Mouse (Mus musculus): ENCODE measurements around the gene Morn1. TPM values are rescaled to one million over a fixed set of nuclear protein-coding genes. Genes with fewer than 3 reads are reported as not detected.

Morn1 gene
- total RNA-seq, 2 experiments from 2014 or later: 1.8 to 7.6 TPM

DNA sequence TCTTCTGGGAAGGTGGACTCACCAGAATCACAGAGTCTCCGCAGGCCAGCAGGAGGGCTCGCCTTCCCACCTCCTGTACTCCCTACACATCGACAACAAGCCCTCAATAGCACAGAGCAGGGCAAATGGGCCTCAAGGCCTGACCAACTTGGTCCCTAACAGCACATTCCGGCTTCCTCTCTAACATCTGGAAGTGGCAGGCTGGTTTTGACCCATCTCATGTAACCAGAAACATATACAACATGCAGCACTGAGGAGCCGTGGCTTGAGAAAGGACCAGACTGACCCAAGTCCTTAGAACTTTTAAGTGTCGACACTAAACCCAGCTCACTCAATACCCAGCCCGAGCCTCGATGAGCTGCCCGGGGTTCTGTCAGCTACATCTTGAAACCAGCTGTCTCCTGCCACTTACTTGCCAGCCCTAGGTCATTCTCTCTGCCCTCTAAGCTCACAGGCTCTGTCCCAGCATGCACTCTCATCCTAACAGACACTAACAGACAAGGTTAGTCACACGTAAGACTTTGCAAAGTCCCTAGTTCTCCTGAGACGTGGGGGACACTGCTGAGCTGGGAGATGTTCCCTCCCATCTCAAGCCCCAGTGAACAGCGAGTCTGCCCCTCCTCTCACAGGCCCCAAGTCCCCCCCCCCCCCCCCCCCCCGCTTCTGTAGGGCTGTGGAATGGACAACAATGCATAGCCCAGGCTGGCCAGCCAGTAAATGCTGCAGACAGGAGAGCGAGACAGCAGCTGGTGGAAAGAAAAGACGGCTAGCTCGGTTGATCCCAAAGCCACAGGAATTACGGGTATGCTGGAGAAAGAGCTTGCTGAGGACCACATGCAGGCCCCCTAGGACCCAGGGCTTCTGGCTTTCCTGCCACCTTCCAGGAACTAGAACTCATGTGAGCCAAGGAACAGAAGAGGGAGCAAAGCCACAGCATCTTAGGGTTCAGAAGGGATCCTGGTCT is 87.7 kb downstream of the Morn1 start:
- ATAC-seq (replicated peaks; ENCODE audit: low FRiP score, low TSS enrichment, poor library complexity, severe bottlenecking): no peak

DNA sequence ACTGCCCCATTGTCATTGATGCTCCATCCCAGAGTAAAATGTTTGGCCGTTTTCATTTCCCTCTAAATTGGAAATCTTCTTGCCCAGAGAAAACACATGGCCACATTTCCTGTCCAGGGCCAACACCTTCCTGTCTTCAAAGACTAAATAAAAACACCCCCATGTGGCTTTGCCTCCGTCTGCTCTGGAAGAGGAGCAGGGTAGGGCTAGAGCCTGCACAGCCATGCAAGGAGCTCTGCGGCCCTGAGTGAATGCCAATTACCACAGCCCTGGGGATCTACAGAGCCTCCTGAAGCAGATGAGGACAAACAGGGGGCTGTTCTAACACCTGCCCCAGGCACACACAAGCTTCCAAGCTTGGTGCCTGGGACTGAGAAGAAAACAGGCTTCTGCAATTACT is 89.8 kb downstream of the Morn1 start:
- ATAC-seq (replicated peaks; ENCODE audit: low FRiP score, low TSS enrichment, poor library complexity, severe bottlenecking): no peak

DNA sequence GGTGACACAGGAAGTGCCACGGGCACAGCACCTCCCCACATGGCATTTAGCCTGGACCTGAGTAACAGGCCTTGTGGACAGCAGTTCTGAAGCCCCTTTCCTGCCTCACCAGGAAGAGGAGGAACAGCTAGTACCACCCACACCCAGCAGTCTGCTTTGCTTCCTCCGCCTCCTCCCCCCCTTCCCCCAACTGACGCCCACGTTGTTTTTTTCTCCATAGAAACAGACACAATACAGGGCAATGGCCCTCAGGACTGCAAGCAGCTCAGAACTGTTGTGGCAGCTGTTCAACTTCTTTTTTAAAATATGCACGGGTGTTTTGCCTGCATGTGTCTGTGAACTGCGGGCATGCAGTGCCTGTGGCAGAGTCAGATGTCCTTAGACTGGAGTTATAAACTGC is 91.9 kb downstream of the Morn1 start:
- peak; percentile 58 for ATAC-seq (replicated peaks; ENCODE audit: low FRiP score, low TSS enrichment, poor library complexity, severe bottlenecking)

DNA sequence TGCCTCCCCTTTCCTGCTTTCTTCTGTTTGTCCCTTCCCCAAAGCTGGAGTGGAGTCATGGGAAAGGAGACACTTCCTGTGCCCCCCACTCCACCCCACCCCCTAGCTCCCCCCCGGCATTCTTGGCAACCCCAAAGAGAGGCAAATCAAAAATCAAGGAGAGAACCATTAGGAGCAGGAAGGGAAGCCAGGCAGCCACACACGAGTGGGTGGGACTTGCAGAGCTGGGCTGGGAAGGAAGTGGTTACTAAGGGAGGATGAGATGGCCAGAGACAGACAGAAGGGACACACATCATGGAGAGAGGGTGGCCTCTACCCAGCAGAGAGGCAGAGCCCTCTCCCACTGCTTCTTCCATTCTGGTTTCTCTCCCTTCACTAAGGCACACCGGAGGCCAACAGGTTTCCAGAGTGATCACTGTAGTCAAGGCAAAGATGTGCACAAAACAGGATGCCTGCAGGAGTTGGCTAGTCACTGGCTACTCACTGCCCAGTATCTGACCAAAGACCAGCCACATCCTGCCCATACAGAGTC is 92.7 kb downstream of the Morn1 start:
- no peak for ATAC-seq (replicated peaks; ENCODE audit: low FRiP score, low TSS enrichment, poor library complexity, severe bottlenecking)

DNA sequence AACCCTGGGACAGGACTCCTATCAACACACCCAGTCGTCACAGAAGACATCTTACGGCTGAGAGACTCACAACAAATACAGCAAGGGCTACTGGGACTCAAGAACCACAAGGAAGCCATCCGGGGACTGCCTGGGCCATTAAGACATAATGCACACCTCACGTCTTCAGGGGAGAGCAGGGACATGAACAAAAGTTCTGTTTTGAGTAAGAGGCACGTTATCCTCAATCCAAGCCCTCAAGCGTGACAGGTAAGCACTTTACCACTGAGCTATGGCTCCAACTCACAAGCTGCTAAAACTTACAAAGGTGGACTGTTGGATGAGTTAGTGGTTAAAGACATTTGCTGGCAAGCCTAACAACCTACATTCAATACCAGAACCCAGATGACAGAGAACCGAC is 96.8 kb downstream of the Morn1 start:
- ATAC-seq (replicated peaks; ENCODE audit: low FRiP score, low TSS enrichment, poor library complexity, severe bottlenecking): no peak

DNA sequence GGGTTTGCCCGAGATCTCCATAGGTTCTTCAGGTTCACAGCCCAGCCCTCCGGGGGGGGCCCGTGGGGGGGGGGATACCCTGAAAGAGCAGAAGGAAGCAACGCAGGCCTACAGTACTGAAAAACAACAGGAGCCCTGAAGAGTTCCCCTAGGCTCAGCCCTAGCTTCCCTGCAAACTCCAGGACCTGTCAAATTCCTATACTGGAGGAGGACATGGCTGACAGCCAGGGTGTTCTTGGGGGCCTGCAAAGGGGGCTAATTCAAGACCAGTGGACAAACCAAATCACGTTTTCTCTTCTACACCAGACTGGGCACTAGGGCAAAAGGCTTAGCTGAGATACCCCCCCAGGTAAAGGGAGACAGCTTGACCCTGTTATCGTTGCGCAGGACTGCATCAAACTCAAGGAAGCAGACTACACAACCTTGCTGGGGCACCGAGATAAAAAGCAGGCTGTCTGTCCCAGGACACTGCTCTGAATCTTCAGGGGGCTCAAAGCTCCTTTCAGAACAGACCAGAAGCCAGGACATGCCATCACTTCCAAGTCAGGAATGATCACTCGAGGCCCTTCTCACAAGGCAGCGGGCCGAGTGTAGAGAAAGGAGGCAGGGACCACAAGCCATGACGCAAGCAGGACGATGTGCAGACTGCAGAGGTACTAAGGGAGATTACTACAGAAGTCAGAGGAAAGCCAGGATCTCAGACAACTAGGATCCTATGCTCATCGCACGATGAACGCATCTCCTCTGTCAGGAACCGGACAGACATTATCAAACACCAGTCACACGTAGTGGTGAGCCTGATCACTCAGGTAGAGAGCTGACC is 98.1 kb downstream of the Morn1 start:
- ATAC-seq (replicated peaks; ENCODE audit: low FRiP score, low TSS enrichment, poor library complexity, severe bottlenecking): no peak

DNA sequence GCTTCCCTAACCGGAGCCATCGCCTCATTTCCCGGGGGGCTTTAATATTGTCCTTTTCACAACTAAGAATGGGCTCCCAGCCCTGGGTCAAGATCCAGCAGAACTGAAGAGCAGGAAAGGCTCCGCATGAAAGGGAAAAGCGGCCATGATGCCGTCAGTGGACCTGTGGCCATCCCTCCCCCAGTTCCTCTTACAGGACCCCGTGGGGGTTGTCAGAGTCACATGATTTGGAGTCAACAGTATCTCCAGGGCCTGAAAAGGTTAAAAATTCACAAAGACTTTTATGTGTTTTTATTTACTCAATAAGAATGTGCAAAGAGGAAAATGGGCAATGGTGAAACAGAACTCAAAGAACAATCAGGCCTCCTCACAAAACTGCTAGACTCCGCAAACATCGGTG is 99.5 kb downstream of the Morn1 start:
- no peak for ATAC-seq (replicated peaks; ENCODE audit: low FRiP score, low TSS enrichment, poor library complexity, severe bottlenecking)

DNA sequence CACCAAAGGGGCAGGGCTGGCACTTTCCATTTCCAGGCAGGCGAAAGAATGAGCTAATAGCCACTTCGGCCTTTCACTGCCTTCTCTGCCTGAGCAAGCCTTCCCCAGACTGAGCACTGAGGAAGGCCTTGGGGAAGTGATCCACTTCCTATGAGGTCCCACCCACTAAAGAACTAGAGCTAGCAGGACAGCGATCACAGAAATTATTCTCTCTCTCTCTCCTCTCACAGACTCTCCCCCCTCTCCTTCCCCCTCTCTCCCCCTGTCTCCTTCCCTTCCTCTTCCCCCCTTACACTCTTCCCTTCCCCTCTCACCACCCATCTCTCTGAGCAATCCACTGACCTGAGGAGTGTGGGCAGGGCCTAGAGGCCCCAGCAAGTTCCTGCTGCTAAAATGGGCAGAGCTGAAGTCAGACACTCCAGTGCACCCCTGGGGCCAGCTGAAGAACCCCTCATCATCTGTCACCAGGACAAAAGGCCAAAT is 100.9 kb downstream of the Morn1 start:
- ATAC-seq (replicated peaks; ENCODE audit: low FRiP score, low TSS enrichment, poor library complexity, severe bottlenecking): no peak

DNA sequence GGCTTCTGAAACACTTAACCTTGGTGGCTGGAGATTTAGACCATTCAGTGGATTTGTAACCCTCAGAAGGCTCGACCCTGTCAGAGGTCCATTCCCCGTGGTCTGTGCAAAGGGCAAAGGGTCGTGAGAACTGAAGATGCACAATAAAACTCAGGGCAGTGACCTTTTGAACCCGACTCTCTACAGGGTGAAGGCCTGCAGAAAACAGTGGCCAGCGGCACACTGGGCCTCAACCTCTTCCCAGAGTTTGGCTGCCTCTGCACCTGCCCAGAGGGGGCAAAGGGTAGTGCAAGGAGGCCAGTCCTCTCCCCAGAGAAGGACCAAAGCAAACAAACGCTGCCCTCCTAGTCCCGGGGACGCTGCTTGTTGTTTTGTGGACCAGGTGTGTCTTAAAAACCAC is 102.0 kb downstream of the Morn1 start:
- ATAC-seq (replicated peaks; ENCODE audit: low FRiP score, low TSS enrichment, poor library complexity, severe bottlenecking): no peak

DNA sequence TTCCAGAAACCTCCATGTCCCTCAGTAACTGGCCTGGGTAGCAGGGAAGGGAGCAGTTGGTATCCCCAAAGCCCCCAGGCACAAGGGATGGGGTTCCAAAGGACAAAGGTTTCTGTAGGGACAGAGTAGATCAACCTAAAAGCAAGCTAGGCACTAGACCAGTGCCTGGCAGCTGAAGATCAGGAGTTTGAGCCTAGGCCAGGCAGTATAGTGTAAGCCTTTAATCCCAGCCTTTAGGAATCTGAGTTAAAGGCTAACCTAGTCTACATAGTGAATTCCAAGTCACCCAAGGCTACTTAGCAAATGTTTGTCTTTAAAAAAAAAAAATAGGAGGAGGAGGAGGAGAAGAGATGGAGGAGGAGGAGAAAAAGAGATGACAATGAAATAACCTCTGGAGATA is 102.4 kb downstream of the Morn1 start:
- no peak for ATAC-seq (replicated peaks; ENCODE audit: low FRiP score, low TSS enrichment, poor library complexity, severe bottlenecking)

DNA sequence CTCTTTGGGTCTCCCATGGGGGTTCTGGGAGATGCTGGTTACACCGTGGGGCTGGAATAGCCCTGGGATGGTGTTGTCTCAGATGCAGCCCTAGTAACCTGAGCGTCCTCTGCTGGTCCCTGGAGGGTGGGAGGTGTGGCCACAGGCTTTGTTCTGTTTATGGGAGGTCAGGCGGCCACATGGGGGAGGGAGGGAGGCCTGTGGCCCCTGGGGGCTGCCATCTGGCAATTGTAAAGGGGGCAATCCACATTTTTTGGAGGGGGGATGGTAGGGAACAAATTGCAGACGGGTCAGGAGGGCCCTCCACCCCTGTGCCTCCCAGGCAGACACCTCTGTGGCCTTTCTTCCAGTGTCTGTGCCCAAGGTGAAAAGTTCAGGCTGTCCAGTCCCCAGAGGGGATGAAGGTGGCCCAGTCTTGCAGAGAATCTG is 103.3 kb downstream of the Morn1 start:
- ATAC-seq (replicated peaks; ENCODE audit: low FRiP score, low TSS enrichment, poor library complexity, severe bottlenecking): no peak

DNA sequence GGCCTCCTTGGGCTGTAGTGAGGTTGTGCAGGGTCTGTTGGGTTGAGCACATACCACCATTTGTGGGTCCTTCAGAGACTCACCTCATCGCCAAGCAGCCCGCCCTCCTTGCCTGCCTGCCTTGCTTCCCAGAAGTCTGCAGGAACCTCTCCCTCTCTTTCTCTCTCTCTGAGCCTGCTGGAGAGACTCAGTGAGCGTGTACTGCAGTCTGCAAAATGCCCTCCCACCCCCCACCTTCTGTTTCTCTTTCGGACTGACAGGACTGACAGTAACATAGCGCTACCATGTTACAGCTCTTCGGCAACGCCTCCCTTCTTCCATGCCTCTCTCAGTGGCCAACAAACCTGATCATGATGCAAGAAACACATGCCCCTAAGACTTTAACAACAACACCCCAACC is 103.9 kb downstream of the Morn1 start:
- no peak for ATAC-seq (replicated peaks; ENCODE audit: low FRiP score, low TSS enrichment, poor library complexity, severe bottlenecking)

Other genes with a start within 250 kb of the Morn1 start
- not detected in 2 replicates for gene Ttc34, start 249.1 kb upstream of the Morn1 start, total RNA-seq (2014; fragmentation: Nextera tagmentation)
- not detected in 2 replicates for gene Ttc34, start 249.1 kb upstream of the Morn1 start, total RNA-seq (2017)
- gene Mmel1, start 217.0 kb upstream of the Morn1 start, total RNA-seq (2014; fragmentation: Nextera tagmentation): 5.5 TPM in 1 of 2 replicates, not detected in the other
- 0.46 and 0.94 TPM in 2 replicates for gene Mmel1, start 217.0 kb upstream of the Morn1 start, total RNA-seq (2017)
- 1.6 TPM in 1 of 2 replicates, not detected in the other for gene Fam213b, start 187.4 kb upstream of the Morn1 start, total RNA-seq (2014; fragmentation: Nextera tagmentation)
- 0.94 and 1.1 TPM in 2 replicates for gene Fam213b, start 187.4 kb upstream of the Morn1 start, total RNA-seq (2017)
- 133 and 270 TPM in 2 replicates for gene Tnfrsf14, start 158.0 kb upstream of the Morn1 start, total RNA-seq (2014; fragmentation: Nextera tagmentation)
- 78.8 and 149 TPM in 2 replicates for gene Tnfrsf14, start 158.0 kb upstream of the Morn1 start, total RNA-seq (2017)
- not detected in 2 replicates for gene Hes5, start 125.7 kb upstream of the Morn1 start, total RNA-seq (2014; fragmentation: Nextera tagmentation)
- gene Hes5, start 125.7 kb upstream of the Morn1 start, total RNA-seq (2017): not detected in 2 replicates
- gene Pank4, start 122.5 kb upstream of the Morn1 start, total RNA-seq (2014; fragmentation: Nextera tagmentation): 71.5 and 97.3 TPM in 2 replicates
- 34.6 and 35.9 TPM in 2 replicates for gene Pank4, start 122.5 kb upstream of the Morn1 start, total RNA-seq (2017)
- 0.33 and 3.2 TPM in 2 replicates for gene Plch2, start 29.8 kb upstream of the Morn1 start, total RNA-seq (2014; fragmentation: Nextera tagmentation)
- gene Plch2, start 29.8 kb upstream of the Morn1 start, total RNA-seq (2017): not detected in 2 replicates
- 8.1 and 9.0 TPM in 2 replicates for gene Pex10, start 19.6 kb upstream of the Morn1 start, total RNA-seq (2014; fragmentation: Nextera tagmentation)
- 5.8 and 6.4 TPM in 2 replicates for gene Pex10, start 19.6 kb upstream of the Morn1 start, total RNA-seq (2017)
- 105 and 108 TPM in 2 replicates for gene Rer1, start 195 bp upstream of the Morn1 start, total RNA-seq (2014; fragmentation: Nextera tagmentation)
- gene Rer1, start 195 bp upstream of the Morn1 start, total RNA-seq (2017): 97.8 and 135 TPM in 2 replicates
- gene Ski, start 136.0 kb downstream of the Morn1 start, total RNA-seq (2014; fragmentation: Nextera tagmentation): 16.3 and 16.4 TPM in 2 replicates
- gene Ski, start 136.0 kb downstream of the Morn1 start, total RNA-seq (2017): 6.7 and 7.7 TPM in 2 replicates
- 25.6 and 41.4 TPM in 2 replicates for gene Faap20, start 163.2 kb downstream of the Morn1 start, total RNA-seq (2014; fragmentation: Nextera tagmentation)
- 16.8 and 17.0 TPM in 2 replicates for gene Faap20, start 163.2 kb downstream of the Morn1 start, total RNA-seq (2017)

All from megakaryocyte-erythroid progenitor cell, adult 5-6 weeks (primary cell).